Mouse (Mus musculus) heart, embryonic 14.5 days (tissue): Measurements from ENCODE around the gene Cdh7. TPM values are rescaled to one million over a fixed set of nuclear protein-coding genes. Genes with fewer than 3 reads are reported as not detected.

Experiments
- ATAC-seq: fragments of 200-750 bp; cut with Nextera tagmentation; 2 replicates; pipeline ENCODE4 v1.8.0; 2017; ENCODE audit warnings: low read depth, moderate TSS enrichment; ENCODE audit not compliant: insufficient number of reproducible peaks, insufficient read depth, low FRiP score
- H3K27ac ChIP-seq, 2 experiments: fragments of 200-500 bp in 1 of 2; fragments of 300-500 bp in 1 of 2; sonication (generic) in 1 of 2; replicated peaks in 1 of 2; 2 replicates each; pipeline ENCODE4 v1.5.1; 2012 to 2014; ENCODE audit warnings: low read depth in 2 of 2, low read length in 2 of 2, control low read depth in 1 of 2, mild to moderate bottlenecking in 1 of 2, mixed read lengths in 1 of 2; ENCODE audit not compliant: control insufficient read depth in 1 of 2, insufficient read depth in 1 of 2
- H3K27me3 ChIP-seq: fragments of 300-500 bp; sonication (generic); 2 replicates; pipeline ENCODE4 v1.6.1; 2014; ENCODE audit warnings: mild to moderate bottlenecking, low read length, control low read depth; ENCODE audit not compliant: control insufficient read depth, insufficient read depth
- H3K36me3 ChIP-seq: fragments of 300-500 bp; sonication (generic); 2 replicates; pipeline ENCODE4 v1.6.1; 2014; ENCODE audit warnings: mild to moderate bottlenecking, control low read depth, low read length, mixed read lengths; ENCODE audit not compliant: control insufficient read depth, insufficient read depth
- H3K4me1 ChIP-seq, 2 experiments: fragments of 200-500 bp in 1 of 2; fragments of 300-500 bp in 1 of 2; sonication (generic) in 1 of 2; 2 replicates each; pipeline ENCODE4 v1.6.1; 2012 to 2014; ENCODE audit warnings: low read length in 2 of 2, control low read depth in 1 of 2, mixed read lengths in 1 of 2; ENCODE audit not compliant: control insufficient read depth in 2 of 2, insufficient read depth in 2 of 2
- H3K4me2 ChIP-seq: fragments of 300-500 bp; sonication (generic); 2 replicates; pipeline ENCODE4 v1.6.1; 2014; ENCODE audit warnings: mild to moderate bottlenecking, low read length
- H3K4me3 ChIP-seq, 2 experiments: fragments of 200-500 bp in 1 of 2; fragments of 300-500 bp in 1 of 2; sonication (generic) in 1 of 2; 2 replicates each; pipeline ENCODE4 v1.5.1; 2012 to 2014; ENCODE audit warnings: low read length in 2 of 2, mild to moderate bottlenecking in 2 of 2, control low read depth in 1 of 2, low read depth in 1 of 2, moderate library complexity in 1 of 2; ENCODE audit not compliant: control insufficient read depth in 1 of 2, insufficient read depth in 1 of 2
- H3K9ac ChIP-seq: fragments of 300-500 bp; sonication (generic); 2 replicates; pipeline ENCODE4 v1.6.1; 2014; ENCODE audit warnings: mild to moderate bottlenecking, low read length
- H3K9me3 ChIP-seq: fragments of 300-500 bp; sonication (generic); 2 replicates; pipeline ENCODE4 v1.6.1; 2016; ENCODE audit warnings: low read length, control low read depth; ENCODE audit not compliant: control insufficient read depth
- WGBS: fragments of 180-500 bp; shearing (Covaris S2); extraction: QIAGEN DNeasy Blood & Tissue Kit; methylation state at CpG from one replicate; pipeline ENCODE4 v1.1.7; 2014; 5-methylcytosine and 5-hydroxymethylcytosine counted together
- polyA plus RNA-seq: library from polyadenylated mRNA; unstranded; fragments of >200 nt; fragmentation: Nextera tagmentation; extraction: Ambion mirVana; gene quantifications from 2 replicates; pipeline ENCODE4 v1.2.1, GENCODE M21; 2014

Cdh7 gene
- polyA plus RNA-seq, 1 experiment from 2014 or later, result not detected

- no peak overlapping the region for H3K27ac ChIP-seq
- peaks cover 0 to 2% of the 10 kb centered on the region in 2 experiments; a peak in 1 of 4 replicates for H3K4me1 ChIP-seq
- WGBS, result 72% methylated on average over 3 of the region's 3 CpGs
- no peak overlapping the region for H3K9ac ChIP-seq
- no peaks in the 10 kb centered on the region for H3K9me3 ChIP-seq
- no peak for ATAC-seq
- no peak overlapping the region for H3K4me2 ChIP-seq
- H3K4me3 ChIP-seq, result no peak overlapping the region
- H3K36me3 ChIP-seq, result no peaks in the 10 kb centered on the region
- peaks cover 22% of the 10 kb centered on the region for H3K27me3 ChIP-seq
These were observed 2.5 kb downstream of the Cdh7 start for GRCm38 (mm10) chr1:109984776-109985175.

- H3K4me2 ChIP-seq, result no peak overlapping the region
- H3K9me3 ChIP-seq, result no peaks in the 10 kb centered on the region
- no peak overlapping the region for H3K27ac ChIP-seq
- H3K4me1 ChIP-seq, result peaks cover 0 to 2% of the 10 kb centered on the region in 2 experiments; a peak in 1 of 4 replicates
- H3K9ac ChIP-seq, result no peak overlapping the region
- no peak for ATAC-seq
- no peaks in the 10 kb centered on the region for H3K36me3 ChIP-seq
- WGBS, result 10% methylated on average over 1 of the region's 1 CpGs
- peaks cover 22% of the 10 kb centered on the region for H3K27me3 ChIP-seq
- no peak overlapping the region for H3K4me3 ChIP-seq
These were observed 3.2 kb downstream of the Cdh7 start for GRCm38 (mm10) chr1:109985468-109985867.

- Histone ChIP-seq H3K36me3 (no peaks in the 10 kb centered on the region), H3K4me3 (no peak overlapping the region), H3K27me3 (no peaks in the 10 kb centered on the region), H3K4me1 (no peaks in the 10 kb centered on the region), H3K9ac (no peak overlapping the region), H3K27ac (no peak overlapping the region), H3K4me2 (no peak overlapping the region), H3K9me3 (no peaks in the 10 kb centered on the region)
- ATAC-seq, result no peak
- 30% methylated on average over 2 of the region's 2 CpGs for WGBS
These were observed 7.3 kb downstream of the Cdh7 start for GRCm38 (mm10) chr1:109989541-109989940.

GRCm38 (mm10) chr1:109993906-109994305 is 11.7 kb downstream of the Cdh7 start:
- no peaks in the 10 kb centered on the region for H3K36me3 ChIP-seq
- H3K9ac ChIP-seq, result no peak overlapping the region
- H3K27me3 ChIP-seq, result no peaks in the 10 kb centered on the region
- no peak overlapping the region for H3K4me3 ChIP-seq
- no peaks in the 10 kb centered on the region for H3K9me3 ChIP-seq
- H3K4me2 ChIP-seq, result no peak overlapping the region
- no peak overlapping the region for H3K27ac ChIP-seq
- 73% methylated on average over 5 of the region's 5 CpGs for WGBS
- no peak for ATAC-seq
- no peaks in the 10 kb centered on the region for H3K4me1 ChIP-seq

GRCm38 (mm10) chr1:110004451-110004850 is 22.2 kb downstream of the Cdh7 start:
- ATAC-seq, result no peak
- Histone ChIP-seq H3K4me2 (no peak overlapping the region), H3K27me3 (no peaks in the 10 kb centered on the region), H3K9me3 (no peaks in the 10 kb centered on the region), H3K4me3 (no peak overlapping the region), H3K4me1 (no peaks in the 10 kb centered on the region), H3K27ac (no peak overlapping the region), H3K9ac (no peak overlapping the region), H3K36me3 (no peaks in the 10 kb centered on the region)

- no peak overlapping the region for H3K4me2 ChIP-seq
- WGBS, result 73% methylated on average over 3 of the region's 3 CpGs
- no peak for ATAC-seq
- no peaks in the 10 kb centered on the region for H3K4me1 ChIP-seq
- H3K9ac ChIP-seq, result no peak overlapping the region
- no peaks in the 10 kb centered on the region for H3K27me3 ChIP-seq
- no peak overlapping the region for H3K27ac ChIP-seq
- H3K9me3 ChIP-seq, result no peaks in the 10 kb centered on the region
- no peaks in the 10 kb centered on the region for H3K36me3 ChIP-seq
- no peak overlapping the region for H3K4me3 ChIP-seq
These were observed 22.8 kb downstream of the Cdh7 start for GRCm38 (mm10) chr1:110005038-110005437.

GRCm38 (mm10) chr1:110012153-110012552 is 29.9 kb downstream of the Cdh7 start:
- Histone ChIP-seq H3K27ac (no peak overlapping the region), H3K4me2 (no peak overlapping the region), H3K36me3 (no peaks in the 10 kb centered on the region), H3K4me1 (no peaks in the 10 kb centered on the region), H3K9ac (no peak overlapping the region), H3K4me3 (no peak overlapping the region), H3K27me3 (no peaks in the 10 kb centered on the region), H3K9me3 (no peaks in the 10 kb centered on the region)
- ATAC-seq, result no peak
- 63% methylated on average over 1 of the region's 1 CpGs for WGBS

GRCm38 (mm10) chr1:110056317-110056716 is 74.1 kb downstream of the Cdh7 start:
- Histone ChIP-seq H3K9ac (no peak overlapping the region), H3K4me3 (no peak overlapping the region), H3K36me3 (no peaks in the 10 kb centered on the region), H3K9me3 (no peaks in the 10 kb centered on the region), H3K4me2 (no peak overlapping the region), H3K27ac (no peak overlapping the region), H3K27me3 (no peaks in the 10 kb centered on the region), H3K4me1 (no peaks in the 10 kb centered on the region)
- ATAC-seq, result no peak
